Mouse (Mus musculus): ENCODE results near the gene Olfr825. TPM values are rescaled to one million over a fixed set of nuclear protein-coding genes. Genes with fewer than 3 reads are reported as not detected.

Gene Olfr825
- polyA plus RNA-seq (2015; fragmentation: Nextera tagmentation; extraction: Ambion mirVana) = not detected in 2 replicates

GRCm38 (mm10) chr10:130166666-130167065 lies at the start of gene Olfr825:
Gene Olfr825 (minus strand): TSS chr10:130166766.

GRCm38 (mm10) chr10:130214303-130214702 lies 47.7 kb upstream of the Olfr825 start, which contains the start of gene Olfr827:
Gene Olfr827 (minus strand): TSS chr10:130214403.

GRCm38 (mm10) chr10:130184086-130184485 lies 17.5 kb upstream of the Olfr825 start, which contains the start of gene Olfr826:
Gene Olfr826 (minus strand): TSS chr10:130184186.

GRCm38 (mm10) chr10:130129900-130130299 lies 36.7 kb downstream of the Olfr825 start, which contains the start of gene Olfr824:
Gene Olfr824 (minus strand): TSS chr10:130130000.

GRCm38 (mm10) chr10:130115283-130115682 lies 51.3 kb downstream of the Olfr825 start, which contains the start of gene Olfr823:
Gene Olfr823 (minus strand): TSS chr10:130115383.

Other genes with a start within 250 kb of the Olfr825 start
- not detected in 2 replicates for gene Olfr818, start 217.7 kb downstream of the Olfr825 start, polyA plus RNA-seq (2015; fragmentation: Nextera tagmentation; extraction: Ambion mirVana)
- not detected in 2 replicates for gene Olfr819, start 199.5 kb downstream of the Olfr825 start, polyA plus RNA-seq (2015; fragmentation: Nextera tagmentation; extraction: Ambion mirVana)
- not detected in 2 replicates for gene Olfr247, start 190.6 kb downstream of the Olfr825 start, polyA plus RNA-seq (2015; fragmentation: Nextera tagmentation; extraction: Ambion mirVana)
- gene Gm10310, start 181.7 kb downstream of the Olfr825 start, polyA plus RNA-seq (2015; fragmentation: Nextera tagmentation; extraction: Ambion mirVana) = not detected in 2 replicates
- not detected in 2 replicates for gene Olfr820, start 154.1 kb downstream of the Olfr825 start, polyA plus RNA-seq (2015; fragmentation: Nextera tagmentation; extraction: Ambion mirVana)
- not detected in 2 replicates for gene Olfr821, start 136.4 kb downstream of the Olfr825 start, polyA plus RNA-seq (2015; fragmentation: Nextera tagmentation; extraction: Ambion mirVana)
- not detected in 2 replicates for gene Olfr822, start 95.6 kb downstream of the Olfr825 start, polyA plus RNA-seq (2015; fragmentation: Nextera tagmentation; extraction: Ambion mirVana)
- gene Olfr823, start 51.4 kb downstream of the Olfr825 start, polyA plus RNA-seq (2015; fragmentation: Nextera tagmentation; extraction: Ambion mirVana) = not detected in 2 replicates
- gene Olfr824, start 36.8 kb downstream of the Olfr825 start, polyA plus RNA-seq (2015; fragmentation: Nextera tagmentation; extraction: Ambion mirVana) = 0.03 TPM in 1 of 2 replicates, not detected in the other
- gene Olfr826, start 17.4 kb upstream of the Olfr825 start, polyA plus RNA-seq (2015; fragmentation: Nextera tagmentation; extraction: Ambion mirVana) = not detected in 2 replicates
- not detected in 2 replicates for gene Olfr827, start 47.6 kb upstream of the Olfr825 start, polyA plus RNA-seq (2015; fragmentation: Nextera tagmentation; extraction: Ambion mirVana)
- gene Neurod4, start 113.5 kb upstream of the Olfr825 start, polyA plus RNA-seq (2015; fragmentation: Nextera tagmentation; extraction: Ambion mirVana) = 0.06 and 0.18 TPM in 2 replicates
- 0.90 TPM in 2 replicates for gene Tespa1, start 156.1 kb upstream of the Olfr825 start, polyA plus RNA-seq (2015; fragmentation: Nextera tagmentation; extraction: Ambion mirVana)
- not detected in 2 replicates for gene Vmn2r84, start 227.6 kb upstream of the Olfr825 start, polyA plus RNA-seq (2015; fragmentation: Nextera tagmentation; extraction: Ambion mirVana)